Mouse (Mus musculus): Measurements from ENCODE around the gene Nup85. TPM values are rescaled to one million over a fixed set of nuclear protein-coding genes. Genes with fewer than 3 reads are reported as not detected.

The Nup85 gene
- total and polyA plus RNA-seq, 2 experiments from 2014 or later, result 33.9 to 102 TPM

GRCm38 (mm10) chr11:115611173-115611572 lies 46.9 kb downstream of the Nup85 start:
- DNase-seq (ENCODE audit: low spot score) (no peak), ATAC-seq (ENCODE audit: insufficient read depth, low read depth) (no peak)
- no peaks in the 10 kb centered on the region for H3K27me3 ChIP-seq (ENCODE audit: control insufficient read depth, insufficient read depth, low read length)
- H3K9me3 ChIP-seq (replicated peaks; ENCODE audit: control insufficient read depth, low read length), result no peaks in the 10 kb centered on the region
- H3K4me1 ChIP-seq (ENCODE audit: control insufficient read depth, insufficient read depth), result peaks cover 13% of the 10 kb centered on the region; the same call in 1 of the 2 replicates
- H3K9ac ChIP-seq (replicated peaks; ENCODE audit: low read depth, low read length), result no peak overlapping the region
- no peak overlapping the region for H3K4me3 ChIP-seq (ENCODE audit: low read depth, low read length)
- no peak overlapping the region for H3K4me2 ChIP-seq (ENCODE audit: low read depth, low read length)
- TF ChIP-seq EP300 (IDR thresholded peaks at IDR 0.05; ENCODE audit: low read depth), result no peak
- TF ChIP-seq CTCF (IDR thresholded peaks at IDR 0.05; ENCODE audit: low read depth), result no peak
- H3K27ac ChIP-seq (ENCODE audit: low read depth), result no peak overlapping the region
- peaks cover 35% of the 10 kb centered on the region for H3K36me3 ChIP-seq (replicated peaks; ENCODE audit: control insufficient read depth, insufficient read depth, low read length)
- 82% methylated on average over 6 of the region's 6 CpGs for WGBS

- DNase-seq (ENCODE audit: low spot score), result peak; percentile 35
- TF ChIP-seq CTCF (IDR thresholded peaks at IDR 0.05; ENCODE audit: low read depth) (0 out of 2 replicates have a peak, but pooled peaks have one; percentile 12), EP300 (IDR thresholded peaks at IDR 0.05; ENCODE audit: low read depth) (no peak)
- Histone ChIP-seq H3K27ac (ENCODE audit: low read depth) (peak overlapping the region; percentile 97), H3K36me3 (replicated peaks; ENCODE audit: control insufficient read depth, insufficient read depth, low read length) (peaks cover 27% of the 10 kb centered on the region), H3K27me3 (ENCODE audit: control insufficient read depth, insufficient read depth, low read length) (no peaks in the 10 kb centered on the region), H3K4me3 (ENCODE audit: low read depth, low read length) (peak overlapping the region; percentile 83), H3K9me3 (replicated peaks; ENCODE audit: control insufficient read depth, low read length) (no peaks in the 10 kb centered on the region), H3K4me2 (ENCODE audit: low read depth, low read length) (peak overlapping the region; percentile 97), H3K4me1 (ENCODE audit: control insufficient read depth, insufficient read depth) (peaks cover 13% of the 10 kb centered on the region; the same call in 1 of the 2 replicates), H3K9ac (replicated peaks; ENCODE audit: low read depth, low read length) (peak overlapping the region; percentile 89)
- peak; percentile 44 for ATAC-seq (ENCODE audit: insufficient read depth, low read depth)
- 2% methylated on average over 13 of the region's 13 CpGs for WGBS
Observed at GRCm38 (mm10) chr11:115612059-115612409, 47.8 kb downstream of the Nup85 start.

- H3K4me1 ChIP-seq (ENCODE audit: control insufficient read depth, insufficient read depth), result peaks cover 13% of the 10 kb centered on the region; the same call in 1 of the 2 replicates
- peak within 1 kb of the TSS; percentile 83 for H3K4me3 ChIP-seq (ENCODE audit: low read depth, low read length)
- DNase-seq (ENCODE audit: low spot score) (peak; percentile 82), ATAC-seq (ENCODE audit: insufficient read depth, low read depth) (peak; percentile 86)
- WGBS, result under 1% methylated on average over 42 of the region's 80 CpGs
- peak within 1 kb of the TSS; percentile 97 for H3K4me2 ChIP-seq (ENCODE audit: low read depth, low read length)
- H3K9me3 ChIP-seq (replicated peaks; ENCODE audit: control insufficient read depth, low read length), result no peaks in the 10 kb centered on the region
- peak within 1 kb of the TSS; percentile 89 for H3K9ac ChIP-seq (replicated peaks; ENCODE audit: low read depth, low read length)
- peaks cover 21% of the 10 kb centered on the region for H3K36me3 ChIP-seq (replicated peaks; ENCODE audit: control insufficient read depth, insufficient read depth, low read length)
- H3K27ac ChIP-seq (ENCODE audit: low read depth), result peak within 1 kb of the TSS; percentile 97
- TF ChIP-seq EP300 (IDR thresholded peaks at IDR 0.05; ENCODE audit: low read depth) (no peak), CTCF (IDR thresholded peaks at IDR 0.05; ENCODE audit: low read depth) (peak; percentile 39)
- no peaks in the 10 kb centered on the region for H3K27me3 ChIP-seq (ENCODE audit: control insufficient read depth, insufficient read depth, low read length)
Observed at GRCm38 (mm10) chr11:115612410-115613137, 48.3 kb downstream of the Nup85 start, which contains the start of gene Mif4gd. Gene Mif4gd (minus strand): TSS chr11:115612969.

- Histone ChIP-seq H3K4me1 (ENCODE audit: control insufficient read depth, insufficient read depth) (peaks cover 13% of the 10 kb centered on the region; the same call in 1 of the 2 replicates), H3K36me3 (replicated peaks; ENCODE audit: control insufficient read depth, insufficient read depth, low read length) (peaks cover 16% of the 10 kb centered on the region), H3K4me3 (ENCODE audit: low read depth, low read length) (peak overlapping the region; percentile 83), H3K9me3 (replicated peaks; ENCODE audit: control insufficient read depth, low read length) (no peaks in the 10 kb centered on the region), H3K27ac (ENCODE audit: low read depth) (peak overlapping the region; percentile 97), H3K9ac (replicated peaks; ENCODE audit: low read depth, low read length) (peak overlapping the region; percentile 89), H3K27me3 (ENCODE audit: control insufficient read depth, insufficient read depth, low read length) (no peaks in the 10 kb centered on the region), H3K4me2 (ENCODE audit: low read depth, low read length) (peak overlapping the region; percentile 97)
- TF ChIP-seq CTCF (IDR thresholded peaks at IDR 0.05; ENCODE audit: low read depth), result no peak
- TF ChIP-seq EP300 (IDR thresholded peaks at IDR 0.05; ENCODE audit: low read depth), result no peak
- WGBS, result 1% methylated on average over 16 of the region's 16 CpGs
- ATAC-seq (ENCODE audit: insufficient read depth, low read depth), result peak; percentile 7; the same call in 1 of the 2 replicates
- DNase-seq (ENCODE audit: low spot score), result peak; percentile 34
Observed at GRCm38 (mm10) chr11:115613138-115613945, 49.1 kb downstream of the Nup85 start.

- TF ChIP-seq EP300 (IDR thresholded peaks at IDR 0.05; ENCODE audit: low read depth) (no peak), CTCF (IDR thresholded peaks at IDR 0.05; ENCODE audit: low read depth) (no peak)
- Histone ChIP-seq H3K27me3 (ENCODE audit: control insufficient read depth, insufficient read depth, low read length) (no peaks in the 10 kb centered on the region), H3K9ac (replicated peaks; ENCODE audit: low read depth, low read length) (no peak overlapping the region), H3K4me3 (ENCODE audit: low read depth, low read length) (no peak overlapping the region), H3K4me1 (ENCODE audit: control insufficient read depth, insufficient read depth) (peaks cover 13% of the 10 kb centered on the region; the same call in 1 of the 2 replicates), H3K9me3 (replicated peaks; ENCODE audit: control insufficient read depth, low read length) (no peaks in the 10 kb centered on the region), H3K36me3 (replicated peaks; ENCODE audit: control insufficient read depth, insufficient read depth, low read length) (peaks cover 14% of the 10 kb centered on the region; the same call in 1 of the 2 replicates), H3K4me2 (ENCODE audit: low read depth, low read length) (no peak overlapping the region), H3K27ac (ENCODE audit: low read depth) (peak overlapping the region; percentile 54)
- DNase-seq (ENCODE audit: low spot score), result no peak
- no peak for ATAC-seq (ENCODE audit: insufficient read depth, low read depth)
- WGBS, result 71% methylated on average over 10 of the region's 10 CpGs
Observed at GRCm38 (mm10) chr11:115614346-115615107, 50.3 kb downstream of the Nup85 start.
